9 mouse cellular contexts compared by ENCODE assay signal in the genomic region with DNA sequence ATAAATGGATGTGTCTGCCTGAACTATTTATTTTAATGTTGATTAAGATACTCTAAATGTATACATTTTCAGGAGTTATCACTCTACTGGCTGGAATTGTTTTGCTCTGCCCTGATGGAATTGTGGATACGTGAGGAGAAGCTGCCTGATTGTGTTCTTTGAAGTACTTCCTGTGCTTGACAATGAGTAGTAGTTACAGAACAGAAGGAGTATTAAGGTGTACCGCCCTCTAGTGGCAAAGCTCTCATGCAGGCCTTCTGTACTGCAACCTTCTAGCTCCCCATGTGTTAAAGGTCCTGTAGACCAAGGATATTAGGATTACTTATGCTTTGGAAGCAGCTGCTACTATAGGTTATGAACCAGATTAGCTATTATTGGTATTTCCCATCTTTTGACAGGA.
A peak's percentile ranks its signal among the peaks of the same experiment; 100 is the strongest.
DNase-seq lines count a peak whose midpoint lies in the region; ATAC-seq lines count a peak whose summit lies in the region.
"Had no signal": no experiment of that assay in that cellular context is flagged by ENCODE, and none has a peak within 500 bp of the region (broad histone marks: within the 10 kb centered on the region; RNA-seq: fewer than 3 reads in every experiment).

No protein-coding gene starts in this region.

- no peaks in the 10 kb centered on the region for H3K27me3 ChIP-seq in limb, embryonic 11.5 days (ENCODE audit: control insufficient read depth, insufficient read depth, low read length)
- H3K27me3 ChIP-seq in limb, embryonic 10.5 days (ENCODE audit: low read depth, poor library complexity, severe bottlenecking): no peaks in the 10 kb centered on the region
- H3K27me3 ChIP-seq: midbrain, embryonic 12.5 days had no signal

- no peak for ATAC-seq in limb, embryonic 11.5 days (ENCODE audit: insufficient number of reproducible peaks, low FRiP score, low TSS enrichment, low read depth)

- intact Hi-C loops in left cerebral cortex, postnatal 14 days (cut with DNase I): no loop called here

- H3K9me3 ChIP-seq in limb, embryonic 11.5 days (ENCODE audit: control insufficient read depth, low read length): no peaks in the 10 kb centered on the region
- H3K9me3 ChIP-seq in limb, embryonic 10.5 days (replicated peaks): no peaks in the 10 kb centered on the region
- H3K9me3 ChIP-seq: midbrain, embryonic 12.5 days had no signal

- DNase-seq in limb, embryonic 11.5 days (ENCODE audit: low spot score): peak; percentile 30
- no peak for DNase-seq in limb, embryonic 10.5 days (ENCODE audit: low spot score)
- DNase-seq in CD8-positive naive resting alpha-beta T cell, adult 2 months (ENCODE audit: low read depth in 2 of 2, low spot score in 2 of 2): peak; percentile 3 to 34
- peak; percentile 11 for DNase-seq in WW6 (ENCODE audit: low read depth, low spot score)
- peak; percentile 22 for DNase-seq in embryo, embryonic 9.5 days (ENCODE audit: extremely low spot score)
- DNase-seq in left cerebral cortex, postnatal 14 days (ENCODE audit: low spot score in 2 of 2): peak; percentile 19 to 36
- no peak for DNase-seq in Muller cell, postnatal 12 days (ENCODE audit: inconsistent ontology term)
- DNase-seq in neural tube, embryonic 10.5 days (ENCODE audit: extremely low spot score, low spot score): no peak

- no peak overlapping the region for H3K4me2 ChIP-seq in limb, embryonic 11.5 days (ENCODE audit: low read depth, severe bottlenecking)
- H3K4me2 ChIP-seq: midbrain, embryonic 12.5 days had no signal

- 29% methylated on average over 2 of the region's 2 CpGs for WGBS in limb, embryonic 11.5 days
- 32% methylated on average over 2 of the region's 2 CpGs for WGBS in limb, embryonic 10.5 days

- H3K4me1 ChIP-seq in limb, embryonic 11.5 days (ENCODE audit: control insufficient read depth, insufficient read depth, low read length): no peaks in the 10 kb centered on the region
- H3K4me1 ChIP-seq in limb, embryonic 10.5 days: no peaks in the 10 kb centered on the region
- H3K4me1 ChIP-seq: midbrain, embryonic 12.5 days had no signal

- H3K4me3 ChIP-seq in limb, embryonic 11.5 days (ENCODE audit: low read depth, low read length): no peak overlapping the region
- H3K4me3 ChIP-seq in limb, embryonic 10.5 days: no peak overlapping the region
- H3K4me3 ChIP-seq: midbrain, embryonic 12.5 days had no signal

- H3K36me3 ChIP-seq in limb, embryonic 11.5 days (ENCODE audit: control insufficient read depth, insufficient read depth, low read length): no peaks in the 10 kb centered on the region
- no peaks in the 10 kb centered on the region for H3K36me3 ChIP-seq in limb, embryonic 10.5 days
- H3K36me3 ChIP-seq: midbrain, embryonic 12.5 days had no signal

- no peak overlapping the region for H3K9ac ChIP-seq in limb, embryonic 11.5 days (ENCODE audit: low read length)
- H3K9ac ChIP-seq: midbrain, embryonic 12.5 days had no signal

- H3K27ac ChIP-seq in limb, embryonic 11.5 days (replicated peaks; ENCODE audit: low read depth, low read length): no peak overlapping the region
- no peak overlapping the region for H3K27ac ChIP-seq in limb, embryonic 10.5 days
- H3K27ac ChIP-seq: midbrain, embryonic 12.5 days had no signal

Comparison
In these comparisons a context has a peak if more than half of its experiments do, and no peak if none do; other contexts are left out.
1. DNase-seq: peak in limb, embryonic 11.5 days (single experiment), CD8-positive naive resting alpha-beta T cell, adult 2 months (2 of 2), WW6 (single experiment), embryo, embryonic 9.5 days (single experiment) and left cerebral cortex, postnatal 14 days (2 of 2); none in limb, embryonic 10.5 days (single experiment), Muller cell, postnatal 12 days (single experiment) and neural tube, embryonic 10.5 days (single experiment).